Mouse (Mus musculus) cerebellum, postnatal 10 days (tissue): Measurements from ENCODE around the gene Gcc1.

ENCODE experiments used
- DNase-seq, 2 experiments: peaks; one replicate each; pipeline ENCODE4 v3.0.0; 2021; ENCODE audit warnings: mixed read lengths in 2 of 2

The Gcc1 gene

GRCm38 (mm10) chr6:28428290-28428689 lies at the start of gene Gcc1:
TSS of gene Gcc1 (minus strand) at chr6:28428390.
- DNase-seq, result no peak

- no peak for DNase-seq
These were observed 46.6 kb upstream of the Gcc1 start, which contains the start of gene Snd1 for GRCm38 (mm10) chr6:28474839-28475238. TSS of gene Snd1 (plus strand) at chr6:28475139.

GRCm38 (mm10) chr6:28474211-28474610 lies 46.0 kb upstream of the Gcc1 start:
- DNase-seq, result no peak

- DNase-seq, result no peak
These were observed 43.3 kb upstream of the Gcc1 start for GRCm38 (mm10) chr6:28471284-28472035.

- DNase-seq, result no peak
These were observed 42.4 kb upstream of the Gcc1 start for GRCm38 (mm10) chr6:28470621-28471020.

- no peak for DNase-seq
These were observed 41.9 kb upstream of the Gcc1 start for GRCm38 (mm10) chr6:28470017-28470602.

GRCm38 (mm10) chr6:28464630-28465029 lies 36.4 kb upstream of the Gcc1 start:
- DNase-seq, result no peak

GRCm38 (mm10) chr6:28460534-28460933 lies 32.3 kb upstream of the Gcc1 start:
- DNase-seq, result peak; percentile 87

- DNase-seq, result no peak
These were observed 31.1 kb upstream of the Gcc1 start for GRCm38 (mm10) chr6:28459221-28459668.

- peak in 1 of 2 experiments; percentile 16 for DNase-seq
These were observed 22.8 kb upstream of the Gcc1 start for GRCm38 (mm10) chr6:28450977-28451376.

- no peak for DNase-seq
These were observed 22.3 kb upstream of the Gcc1 start for GRCm38 (mm10) chr6:28450481-28450880.

- DNase-seq, result no peak
These were observed 21.1 kb upstream of the Gcc1 start, which contains the start of gene Pax4 for GRCm38 (mm10) chr6:28449253-28449652. TSS of gene Pax4 (minus strand) at chr6:28449353.

- DNase-seq, result peak in 1 of 2 experiments; percentile 17
These were observed 19.7 kb upstream of the Gcc1 start for GRCm38 (mm10) chr6:28447937-28448336.

- DNase-seq, result no peak
These were observed 3.3 kb upstream of the Gcc1 start for GRCm38 (mm10) chr6:28431538-28431855.

- no peak for DNase-seq
These were observed 2.8 kb upstream of the Gcc1 start for GRCm38 (mm10) chr6:28430795-28431537.

GRCm38 (mm10) chr6:28429870-28430269 lies 1.7 kb upstream of the Gcc1 start:
- DNase-seq, result peak in 1 of 2 experiments; percentile 54

GRCm38 (mm10) chr6:28427096-28427839 lies 922 bp downstream of the Gcc1 start, which contains the start of gene Fscn3:
TSS of gene Fscn3 (plus strand) at chr6:28427789.
- DNase-seq, result peak; percentile 53 to 59

GRCm38 (mm10) chr6:28425019-28425418 lies 3.2 kb downstream of the Gcc1 start:
- peak; percentile 19 to 36 for DNase-seq

GRCm38 (mm10) chr6:28423767-28424695 lies 4.2 kb downstream of the Gcc1 start:
- peak; percentile 76 to 79 for DNase-seq

- peak; percentile 98 to 99 for DNase-seq
These were observed 4.9 kb downstream of the Gcc1 start, which contains the start of gene Arf5 for GRCm38 (mm10) chr6:28423313-28423712. TSS of gene Arf5 (plus strand) at chr6:28423560.

GRCm38 (mm10) chr6:28422651-28423290 lies 5.4 kb downstream of the Gcc1 start:
- peak in 1 of 2 experiments; percentile 12 for DNase-seq
